Mouse (Mus musculus) neural tube, embryonic 12.5 days (tissue): Measurements from ENCODE around the gene Fance. TPM values are rescaled to one million over a fixed set of nuclear protein-coding genes. Genes with fewer than 3 reads are reported as not detected.
A peak's percentile ranks its signal among the peaks of the same experiment; 100 is the strongest.

Experiments
- ATAC-seq: fragments of 200-750 bp; cut with Nextera tagmentation; 2 replicates; pipeline ENCODE4 v1.8.0; 2017; ENCODE audit warnings: low read depth, mild to moderate bottlenecking, moderate TSS enrichment, moderate library complexity; ENCODE audit not compliant: low FRiP score
- H3K27ac ChIP-seq: fragments of 300-500 bp; sonication (generic); 2 replicates; pipeline ENCODE4 v1.5.1; 2016
- H3K27me3 ChIP-seq: fragments of 300-500 bp; sonication (generic); replicated peaks from 2 replicates; pipeline ENCODE4 v1.6.1; 2016; ENCODE audit warnings: mild to moderate bottlenecking
- H3K36me3 ChIP-seq: fragments of 300-500 bp; sonication (generic); 2 replicates; pipeline ENCODE4 v1.6.1; 2016; ENCODE audit warnings: mild to moderate bottlenecking
- H3K4me1 ChIP-seq: fragments of 300-500 bp; sonication (generic); 2 replicates; pipeline ENCODE4 v1.6.1; 2016
- H3K4me2 ChIP-seq: fragments of 300-500 bp; sonication (generic); replicated peaks from 2 replicates; pipeline ENCODE4 v1.6.1; 2016; ENCODE audit warnings: mild to moderate bottlenecking
- H3K4me3 ChIP-seq: fragments of 300-500 bp; sonication (generic); 2 replicates; pipeline ENCODE4 v1.5.1; 2016
- H3K9ac ChIP-seq: fragments of 300-500 bp; sonication (generic); 2 replicates; pipeline ENCODE4 v1.6.1; 2016; ENCODE audit warnings: mild to moderate bottlenecking
- H3K9me3 ChIP-seq: fragments of 300-500 bp; sonication (generic); 2 replicates; pipeline ENCODE4 v1.6.1; 2016; ENCODE audit warnings: mild to moderate bottlenecking
- WGBS: fragments of 180-500 bp; shearing (Covaris S2); methylation state at CpG from one replicate; pipeline ENCODE4 v1.1.7; 2016; 5-methylcytosine and 5-hydroxymethylcytosine counted together
- polyA plus RNA-seq: library from polyadenylated mRNA; unstranded; fragments of >200 nt; fragmentation: Nextera tagmentation; extraction: Ambion mirVana; gene quantifications from 2 replicates; pipeline ENCODE4 v1.2.1, GENCODE M21; 2016

Fance gene
- polyA plus RNA-seq, 1 experiment from 2014 or later = 31.2 TPM

- Histone ChIP-seq H3K4me3 (no peak overlapping the region), H3K9ac (no peak overlapping the region), H3K4me2 (no peak overlapping the region), H3K4me1 (peaks cover 48% of the 10 kb centered on the region), H3K36me3 (no peaks in the 10 kb centered on the region; the same call in 1 of the 2 replicates), H3K27me3 (peaks cover 34% of the 10 kb centered on the region), H3K27ac (no peak overlapping the region), H3K9me3 (no peaks in the 10 kb centered on the region)
- no peak for ATAC-seq
- whole genome bisulfite sequencing = 27% methylated on average over 4 of the region's 4 CpGs
Observed at GRCm38 (mm10) chr17:28344050-28344607, 30.8 kb downstream of the Fance start.

GRCm38 (mm10) chr17:28344670-28345069 lies 31.4 kb downstream of the Fance start:
- H3K4me3 ChIP-seq = no peak overlapping the region
- no peak overlapping the region for H3K27ac ChIP-seq
- H3K9me3 ChIP-seq = no peaks in the 10 kb centered on the region
- peaks cover 34% of the 10 kb centered on the region for H3K27me3 ChIP-seq
- ATAC-seq = no peak
- H3K36me3 ChIP-seq = no peaks in the 10 kb centered on the region
- peaks cover 54% of the 10 kb centered on the region for H3K4me1 ChIP-seq
- WGBS = 63% methylated on average over 3 of the region's 3 CpGs
- H3K4me2 ChIP-seq = no peak overlapping the region
- H3K9ac ChIP-seq = no peak overlapping the region

- Histone ChIP-seq H3K9ac (0 out of 2 replicates have a peak overlapping the region, but pooled peaks have one; percentile 13), H3K9me3 (no peaks in the 10 kb centered on the region), H3K4me3 (no peak overlapping the region), H3K4me1 (peaks cover 58% of the 10 kb centered on the region), H3K36me3 (no peaks in the 10 kb centered on the region), H3K27ac (no peak overlapping the region), H3K27me3 (peaks cover 36% of the 10 kb centered on the region), H3K4me2 (peak overlapping the region; percentile 31)
- no peak for ATAC-seq
- WGBS = 9% methylated on average over 8 of the region's 8 CpGs
Observed at GRCm38 (mm10) chr17:28345271-28345721, 32.0 kb downstream of the Fance start.

- 0 out of 2 replicates have a peak overlapping the region, but pooled peaks have one; percentile 13 for H3K9ac ChIP-seq
- H3K27me3 ChIP-seq = peaks cover 38% of the 10 kb centered on the region
- no peak overlapping the region for H3K4me3 ChIP-seq
- no peak for ATAC-seq
- H3K4me2 ChIP-seq = peak overlapping the region; percentile 31
- H3K36me3 ChIP-seq = no peaks in the 10 kb centered on the region
- H3K4me1 ChIP-seq = peaks cover 56% of the 10 kb centered on the region
- no peak overlapping the region for H3K27ac ChIP-seq
- no peaks in the 10 kb centered on the region for H3K9me3 ChIP-seq
- WGBS = 7% methylated on average over 10 of the region's 10 CpGs
Observed at GRCm38 (mm10) chr17:28345882-28346281, 32.6 kb downstream of the Fance start.

GRCm38 (mm10) chr17:28347327-28347726 lies 34.0 kb downstream of the Fance start:
- Histone ChIP-seq H3K4me1 (peaks cover 59% of the 10 kb centered on the region), H3K4me2 (no peak overlapping the region), H3K9me3 (no peaks in the 10 kb centered on the region), H3K27ac (no peak overlapping the region), H3K27me3 (peaks cover 49% of the 10 kb centered on the region), H3K4me3 (no peak overlapping the region), H3K9ac (no peak overlapping the region), H3K36me3 (no peaks in the 10 kb centered on the region)
- no peak for ATAC-seq
- WGBS = 74% methylated on average over 10 of the region's 10 CpGs

GRCm38 (mm10) chr17:28348211-28348610 lies 34.9 kb downstream of the Fance start:
- Histone ChIP-seq H3K4me3 (no peak overlapping the region), H3K27me3 (peaks cover 53% of the 10 kb centered on the region), H3K9me3 (no peaks in the 10 kb centered on the region), H3K36me3 (no peaks in the 10 kb centered on the region), H3K4me1 (peaks cover 59% of the 10 kb centered on the region), H3K9ac (no peak overlapping the region), H3K27ac (no peak overlapping the region), H3K4me2 (peak overlapping the region; percentile 94)
- WGBS = 61% methylated on average over 6 of the region's 6 CpGs
- ATAC-seq = no peak

GRCm38 (mm10) chr17:28349264-28349880 lies 36.1 kb downstream of the Fance start:
- WGBS = 12% methylated on average over 13 of the region's 13 CpGs
- no peak for ATAC-seq
- H3K27me3 ChIP-seq = peaks cover 48% of the 10 kb centered on the region

GRCm38 (mm10) chr17:28349901-28350465 lies 36.7 kb downstream of the Fance start:
- peak overlapping the region; percentile 65 for H3K4me3 ChIP-seq
- peak overlapping the region; percentile 94 for H3K4me2 ChIP-seq
- no peaks in the 10 kb centered on the region for H3K9me3 ChIP-seq
- H3K9ac ChIP-seq = peak overlapping the region; percentile 79
- H3K36me3 ChIP-seq = no peaks in the 10 kb centered on the region
- H3K27me3 ChIP-seq = peaks cover 43% of the 10 kb centered on the region
- no peak overlapping the region; the same call in 1 of the 2 replicates for H3K27ac ChIP-seq
- H3K4me1 ChIP-seq = peaks cover 48% of the 10 kb centered on the region
- peak; percentile 34 for ATAC-seq
- WGBS = under 1% methylated on average over 47 of the region's 54 CpGs

More at GRCm38 (mm10) chr17:28349264-28349880, 36.1 kb downstream of the Fance start:
- H3K4me3 ChIP-seq = peak overlapping the region; percentile 65
- H3K9ac ChIP-seq = peak overlapping the region; percentile 79
- H3K27ac ChIP-seq = no peak overlapping the region
- H3K4me1 ChIP-seq = peaks cover 52% of the 10 kb centered on the region
- no peaks in the 10 kb centered on the region for H3K36me3 ChIP-seq
- H3K9me3 ChIP-seq = no peaks in the 10 kb centered on the region
- H3K4me2 ChIP-seq = peak overlapping the region; percentile 94

GRCm38 (mm10) chr17:28350466-28351352 lies 37.4 kb downstream of the Fance start, which contains the start of gene Tead3:
TSS of gene Tead3 (minus strand) at chr17:28350817.
- Histone ChIP-seq H3K27ac (no peak within 1 kb of the TSS; the same call in 1 of the 2 replicates), H3K4me1 (peaks cover 41% of the 10 kb centered on the region), H3K27me3 (peaks cover 38% of the 10 kb centered on the region), H3K4me2 (peak within 1 kb of the TSS; percentile 94), H3K36me3 (no peaks in the 10 kb centered on the region), H3K9me3 (no peaks in the 10 kb centered on the region), H3K4me3 (peak within 1 kb of the TSS; percentile 65), H3K9ac (peak within 1 kb of the TSS; percentile 79)
- peak; percentile 66 for ATAC-seq
- WGBS = under 1% methylated on average over 59 of the region's 73 CpGs

- ATAC-seq = peak; percentile 17; the same call in 1 of the 2 replicates
- no peaks in the 10 kb centered on the region for H3K36me3 ChIP-seq
- no peak overlapping the region for H3K27ac ChIP-seq
- H3K4me1 ChIP-seq = peaks cover 34% of the 10 kb centered on the region
- H3K9me3 ChIP-seq = no peaks in the 10 kb centered on the region
- peaks cover 31% of the 10 kb centered on the region for H3K27me3 ChIP-seq
- WGBS = under 1% methylated on average over 29 of the region's 29 CpGs
- H3K9ac ChIP-seq = peak overlapping the region; percentile 79
- H3K4me3 ChIP-seq = peak overlapping the region; percentile 65
- H3K4me2 ChIP-seq = peak overlapping the region; percentile 94
Observed at GRCm38 (mm10) chr17:28351353-28351890, 38.1 kb downstream of the Fance start.

- Histone ChIP-seq H3K36me3 (no peaks in the 10 kb centered on the region), H3K4me2 (peak overlapping the region; percentile 94), H3K27ac (no peak overlapping the region), H3K9me3 (no peaks in the 10 kb centered on the region), H3K4me3 (peak overlapping the region; percentile 65), H3K27me3 (peaks cover 28% of the 10 kb centered on the region), H3K9ac (no peak overlapping the region), H3K4me1 (peaks cover 34% of the 10 kb centered on the region)
- ATAC-seq = no peak
- 4% methylated on average over 11 of the region's 11 CpGs for WGBS
Observed at GRCm38 (mm10) chr17:28352018-28352417, 38.7 kb downstream of the Fance start.
